Mouse (Mus musculus): ENCODE measurements around the gene Yy1. TPM values are rescaled to one million over a fixed set of nuclear protein-coding genes. Genes with fewer than 3 reads are reported as not detected.
"Not testable (repeated sequence)": the region's sequence is repeated elsewhere in the genome, so short reads cannot be mapped to it uniquely, and the experiment has no call there.

The Yy1 gene
- polyA plus RNA-seq, 1 experiment, result 15.2 TPM

GRCm38 (mm10) chr12:108835840-108836409 lies 43.2 kb downstream of the Yy1 start, which contains the start of the genes Slc25a29 and Slc25a47:
Gene Slc25a29, minus strand, starts transcription at chr12:108835883.
Gene Slc25a47, plus strand, starts transcription at chr12:108836046.
- peak within 1 kb of the TSS; percentile 85 for H3K4me3 ChIP-seq (ENCODE audit: extremely low read depth, insufficient read depth, insufficient read length)
- peak within 1 kb of the TSS; percentile 6; the same call in 1 of the 2 replicates for H3K27ac ChIP-seq (ENCODE audit: insufficient read depth, low read length)
- H3K4me1 ChIP-seq (ENCODE audit: control insufficient read depth, insufficient read depth, insufficient read length), result peaks cover 3% of the 10 kb centered on the region; the same call in 1 of the 2 replicates
- WGBS, result under 1% methylated on average over 50 of the region's 53 CpGs
- H3K27me3 ChIP-seq (ENCODE audit: control insufficient read depth, insufficient read depth, low read length), result no peaks in the 10 kb centered on the region
- no peak for TF ChIP-seq POLR2A (IDR thresholded peaks at IDR 0.05; ENCODE audit: low read depth, low read length)
- no peak for TF ChIP-seq CTCF (IDR thresholded peaks at IDR 0.05; ENCODE audit: extremely low read depth, insufficient read depth, insufficient read length, insufficient replicate concordance)
- H3K36me3 ChIP-seq (ENCODE audit: control insufficient read depth, insufficient read depth, low read length), result no peaks in the 10 kb centered on the region
- peak; percentile 72 to 96 for DNase-seq (ENCODE audit: low read depth in 1 of 2, low spot score in 2 of 2)

- H3K4me1 ChIP-seq (ENCODE audit: control insufficient read depth, insufficient read depth, insufficient read length), result peaks cover 3% of the 10 kb centered on the region; the same call in 1 of the 2 replicates
- no peak overlapping the region for H3K27ac ChIP-seq (ENCODE audit: insufficient read depth, low read length)
- H3K27me3 ChIP-seq (ENCODE audit: control insufficient read depth, insufficient read depth, low read length), result no peaks in the 10 kb centered on the region
- WGBS, result 45% methylated on average over 7 of the region's 7 CpGs
- no peak for TF ChIP-seq CTCF (IDR thresholded peaks at IDR 0.05; ENCODE audit: extremely low read depth, insufficient read depth, insufficient read length, insufficient replicate concordance)
- TF ChIP-seq POLR2A (IDR thresholded peaks at IDR 0.05; ENCODE audit: low read depth, low read length), result no peak
- no peak for DNase-seq (ENCODE audit: low read depth in 1 of 2, low spot score in 2 of 2)
- no peaks in the 10 kb centered on the region for H3K36me3 ChIP-seq (ENCODE audit: control insufficient read depth, insufficient read depth, low read length)
- peak overlapping the region; percentile 64 for H3K4me3 ChIP-seq (ENCODE audit: extremely low read depth, insufficient read depth, insufficient read length)
Observed at GRCm38 (mm10) chr12:108836722-108837121, 43.9 kb downstream of the Yy1 start.

- Histone ChIP-seq H3K4me1 (ENCODE audit: control insufficient read depth, insufficient read depth, insufficient read length) (peaks cover 2% of the 10 kb centered on the region; the same call in 1 of the 2 replicates), H3K4me3 (ENCODE audit: extremely low read depth, insufficient read depth, insufficient read length) (no peak overlapping the region), H3K27me3 (ENCODE audit: control insufficient read depth, insufficient read depth, low read length) (no peaks in the 10 kb centered on the region), H3K36me3 (ENCODE audit: control insufficient read depth, insufficient read depth, low read length) (no peaks in the 10 kb centered on the region; the same call in 1 of the 2 replicates), H3K27ac (ENCODE audit: insufficient read depth, low read length) (no peak overlapping the region)
- 92% methylated on average over 6 of the region's 6 CpGs for WGBS
- DNase-seq (ENCODE audit: low read depth in 1 of 2, low spot score in 2 of 2), result no peak
- TF ChIP-seq POLR2A (IDR thresholded peaks at IDR 0.05; ENCODE audit: low read depth, low read length) (no peak), CTCF (IDR thresholded peaks at IDR 0.05; ENCODE audit: extremely low read depth, insufficient read depth, insufficient read length, insufficient replicate concordance) (no peak)
Observed at GRCm38 (mm10) chr12:108841181-108841580, 48.4 kb downstream of the Yy1 start.

- H3K4me3 ChIP-seq (ENCODE audit: extremely low read depth, insufficient read depth, insufficient read length), result no peak overlapping the region
- no peaks in the 10 kb centered on the region; the same call in 1 of the 2 replicates for H3K36me3 ChIP-seq (ENCODE audit: control insufficient read depth, insufficient read depth, low read length)
- no peak for DNase-seq (ENCODE audit: low read depth in 1 of 2, low spot score in 2 of 2)
- no peaks in the 10 kb centered on the region for H3K4me1 ChIP-seq (ENCODE audit: control insufficient read depth, insufficient read depth, insufficient read length)
- TF ChIP-seq CTCF (IDR thresholded peaks at IDR 0.05; ENCODE audit: extremely low read depth, insufficient read depth, insufficient read length, insufficient replicate concordance) (no peak), POLR2A (IDR thresholded peaks at IDR 0.05; ENCODE audit: low read depth, low read length) (no peak)
- WGBS, result 90% methylated on average over 7 of the region's 7 CpGs
- no peak overlapping the region for H3K27ac ChIP-seq (ENCODE audit: insufficient read depth, low read length)
- no peaks in the 10 kb centered on the region for H3K27me3 ChIP-seq (ENCODE audit: control insufficient read depth, insufficient read depth, low read length)
Observed at GRCm38 (mm10) chr12:108842663-108843062, 49.9 kb downstream of the Yy1 start.

- H3K36me3 ChIP-seq (ENCODE audit: control insufficient read depth, insufficient read depth, low read length); H3K27me3 ChIP-seq (ENCODE audit: control insufficient read depth, insufficient read depth, low read length); H3K27ac ChIP-seq (ENCODE audit: insufficient read depth, low read length); H3K4me1 ChIP-seq (ENCODE audit: control insufficient read depth, insufficient read depth, insufficient read length); DNase-seq (ENCODE audit: low read depth in 1 of 2, low spot score in 2 of 2); H3K4me3 ChIP-seq (ENCODE audit: extremely low read depth, insufficient read depth, insufficient read length): not testable (repeated sequence)
- 88% methylated on average over 3 of the region's 3 CpGs for WGBS
Observed at GRCm38 (mm10) chr12:108848033-108848432, 55.3 kb downstream of the Yy1 start.

GRCm38 (mm10) chr12:108849488-108850022 lies 56.8 kb downstream of the Yy1 start:
- Histone ChIP-seq H3K27me3 (ENCODE audit: control insufficient read depth, insufficient read depth, low read length) (no peaks in the 10 kb centered on the region), H3K4me3 (ENCODE audit: extremely low read depth, insufficient read depth, insufficient read length) (no peak overlapping the region), H3K4me1 (ENCODE audit: control insufficient read depth, insufficient read depth, insufficient read length) (no peaks in the 10 kb centered on the region), H3K36me3 (ENCODE audit: control insufficient read depth, insufficient read depth, low read length) (no peaks in the 10 kb centered on the region), H3K27ac (ENCODE audit: insufficient read depth, low read length) (no peak overlapping the region)
- WGBS, result 89% methylated on average over 4 of the region's 4 CpGs
- DNase-seq (ENCODE audit: low read depth in 1 of 2, low spot score in 2 of 2), result no peak
- TF ChIP-seq CTCF (IDR thresholded peaks at IDR 0.05; ENCODE audit: extremely low read depth, insufficient read depth, insufficient read length, insufficient replicate concordance) (no peak), POLR2A (IDR thresholded peaks at IDR 0.05; ENCODE audit: low read depth, low read length) (no peak)

GRCm38 (mm10) chr12:108850129-108850528 lies 57.4 kb downstream of the Yy1 start:
- H3K4me1 ChIP-seq (ENCODE audit: control insufficient read depth, insufficient read depth, insufficient read length), result no peaks in the 10 kb centered on the region
- H3K27ac ChIP-seq (ENCODE audit: insufficient read depth, low read length), result no peak overlapping the region
- H3K36me3 ChIP-seq (ENCODE audit: control insufficient read depth, insufficient read depth, low read length), result no peaks in the 10 kb centered on the region
- TF ChIP-seq POLR2A (IDR thresholded peaks at IDR 0.05; ENCODE audit: low read depth, low read length) (no peak), CTCF (IDR thresholded peaks at IDR 0.05; ENCODE audit: extremely low read depth, insufficient read depth, insufficient read length, insufficient replicate concordance) (no peak)
- no peak for DNase-seq (ENCODE audit: low read depth in 1 of 2, low spot score in 2 of 2)
- no peak overlapping the region for H3K4me3 ChIP-seq (ENCODE audit: extremely low read depth, insufficient read depth, insufficient read length)
- 90% methylated on average over 8 of the region's 8 CpGs for WGBS
- H3K27me3 ChIP-seq (ENCODE audit: control insufficient read depth, insufficient read depth, low read length), result no peaks in the 10 kb centered on the region
